Mouse (Mus musculus): ENCODE measurements around the gene Vwa1. TPM values are rescaled to one million over a fixed set of nuclear protein-coding genes. Genes with fewer than 3 reads are reported as not detected.

The Vwa1 gene
- total and polyA plus RNA-seq, 3 experiments: 0.13 to 1.8 (median 0.15) TPM

DNA sequence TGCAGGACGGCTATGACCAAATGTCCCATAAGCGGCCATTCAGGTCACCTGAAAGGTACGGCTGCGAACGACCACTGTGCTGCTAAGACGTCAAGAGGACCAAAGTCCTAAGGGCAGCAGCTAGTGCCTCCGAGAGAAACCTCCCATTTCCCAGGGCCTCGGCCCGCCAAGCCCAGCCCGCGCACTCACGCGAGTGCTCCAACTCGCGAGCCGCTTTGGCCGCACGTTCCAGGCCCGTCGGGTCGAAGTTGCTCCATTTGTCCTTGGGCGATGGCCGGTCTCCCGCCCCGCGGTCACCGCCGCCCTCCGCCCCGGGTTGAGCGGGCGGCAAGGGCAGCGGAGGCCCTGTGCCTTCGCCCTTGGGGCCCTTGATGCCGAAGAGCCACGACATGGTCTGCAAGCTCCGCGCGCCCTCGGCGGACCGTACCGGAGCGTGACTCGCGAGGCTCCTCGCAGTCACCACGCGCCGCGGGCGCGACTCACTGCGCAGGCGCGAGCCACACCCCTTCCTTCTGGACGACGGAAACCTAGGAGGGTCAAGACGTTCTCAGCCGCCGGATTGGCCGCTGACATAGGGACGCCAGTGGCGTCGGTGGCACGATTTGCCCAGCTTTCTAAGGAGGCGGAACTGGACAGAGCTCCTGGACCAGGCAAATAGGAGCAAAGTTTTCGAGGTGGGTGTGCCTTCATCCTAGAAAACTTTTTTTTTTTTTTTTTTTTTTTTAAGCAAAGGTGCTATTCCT is 13.7 kb downstream of the Vwa1 start, which contains the start of gene Atad3a:
Atad3a (minus strand) TSS at position 481 of the 743 bp plus-strand sequence.
- Histone ChIP-seq H3K9me3 (replicated peaks; ENCODE audit: low read length) (no peaks in the 10 kb centered on the region), H3K4me3 (replicated peaks in 1 of 3; ENCODE audit: low read depth in 2 of 3, low read length in 2 of 3, poor library complexity in 1 of 3) (peak within 1 kb of the TSS; percentile 62 to 98 (median 84)), H3K36me3 (replicated peaks in 1 of 2; ENCODE audit: control insufficient read depth in 1 of 2, insufficient read depth in 1 of 2, low read length in 1 of 2) (peaks cover 22 to 36% of the 10 kb centered on the region in 2 experiments), H3K27me3 (replicated peaks) (no peaks in the 10 kb centered on the region), H3K79me2 (replicated peaks; ENCODE audit: control insufficient read depth, extremely low read depth, insufficient read depth, poor library complexity, severe bottlenecking) (peaks cover 41% of the 10 kb centered on the region), H3K4me1 (ENCODE audit: control insufficient read depth in 1 of 2, insufficient read depth in 2 of 2) (peaks cover 14 to 24% of the 10 kb centered on the region in 2 experiments), H3K4me2 (ENCODE audit: insufficient read depth, low read depth, poor library complexity, severe bottlenecking) (peak within 1 kb of the TSS; percentile 79), H3K27ac (ENCODE audit: insufficient read depth, low read depth) (peak within 1 kb of the TSS; percentile 30; the same call in 1 of the 2 replicates), H3K9ac (ENCODE audit: insufficient read depth, low read depth) (peak within 1 kb of the TSS; percentile 84)
- dilution Hi-C loops (cut with MboI; ENCODE audit: extremely low pct_ligation_motif_present, extremely low pct_unique_long_range_greater_than_20kb, low sequenced_read_pairs) (no loop called here), in situ Hi-C loops (cut with MboI; ENCODE audit: low pct_ligation_motif_present, low pct_unique_long_range_greater_than_20kb, low sequenced_read_pairs) (no loop called here)
- TF ChIP-seq ZNF384 (IDR thresholded peaks at IDR 0.05; ENCODE audit: low read depth, low read length) (peak; percentile 95), TBP (conservative IDR thresholded peaks at IDR 0.05; ENCODE audit: low read depth, low read length) (peak; percentile 59; the same call in 1 of the 2 replicates), EP300 (IDR thresholded peaks at IDR 0.05; ENCODE audit: low read length) (no peak), UBTF (IDR thresholded peaks at IDR 0.05; ENCODE audit: low read depth, low read length) (peak; percentile 36; the same call in 1 of the 2 replicates), POLR2A (IDR thresholded peaks at IDR 0.05; ENCODE audit: low read depth, low read length) (peak; percentile 88), NELFE (IDR thresholded peaks at IDR 0.05; ENCODE audit: low read depth, low read length) (peak; percentile 94), NRF1 (IDR thresholded peaks at IDR 0.05; ENCODE audit: low read depth, low read length) (peak; percentile 96), POLR2AphosphoS2 (IDR thresholded peaks at IDR 0.05; ENCODE audit: low read depth, low read length) (peak; percentile 37; the same call in 1 of the 2 replicates), SMC3 (IDR thresholded peaks at IDR 0.05; ENCODE audit: low read depth, low read length) (no peak), MYC (IDR thresholded peaks at IDR 0.05; ENCODE audit: low read depth, low read length) (peak; percentile 90), ELF1 (IDR thresholded peaks at IDR 0.05; ENCODE audit: low read depth, low read length) (peak; percentile 85), JUND (conservative IDR thresholded peaks at IDR 0.05; ENCODE audit: low read depth, low read length) (no peak), MAZ (IDR thresholded peaks at IDR 0.05; ENCODE audit: low read depth, low read length) (no peak), KAT2A (IDR thresholded peaks at IDR 0.05; ENCODE audit: insufficient replicate concordance, low read length) (peak; percentile 81; the same call in 1 of the 2 replicates), MXI1 (IDR thresholded peaks at IDR 0.05; ENCODE audit: low read depth, low read length) (peak; percentile 98), USF2 (conservative IDR thresholded peaks at IDR 0.05; ENCODE audit: low read depth, low read length) (no peak), USF1 (IDR thresholded peaks at IDR 0.05; ENCODE audit: low read depth, low read length) (no peak), SIN3A (IDR thresholded peaks at IDR 0.05; ENCODE audit: low read length) (0 out of 2 replicates have a peak, but pooled peaks have one; percentile 45), TCF12 (IDR thresholded peaks at IDR 0.05; ENCODE audit: low read depth, low read length) (peak; percentile 74), MAFK (IDR thresholded peaks at IDR 0.05; ENCODE audit: insufficient replicate concordance, low read length) (no peak), RCOR1 (conservative IDR thresholded peaks at IDR 0.05; ENCODE audit: low read depth, low read length) (no peak), ZMIZ1 (IDR thresholded peaks at IDR 0.05; ENCODE audit: low read depth, low read length) (peak; percentile 75), ZC3H11A (IDR thresholded peaks at IDR 0.05; ENCODE audit: low read depth, low read length) (no peak), HCFC1 (IDR thresholded peaks at IDR 0.05; ENCODE audit: low read depth, low read length) (peak; percentile 86), CHD2 (IDR thresholded peaks at IDR 0.05; ENCODE audit: low read length) (peak; percentile 13; the same call in 1 of the 2 replicates), MAX (IDR thresholded peaks at IDR 0.05; ENCODE audit: low read length) (peak; percentile 96), IRF4 (IDR thresholded peaks at IDR 0.05; ENCODE audit: low read depth, low read length) (no peak), MEF2A (IDR thresholded peaks at IDR 0.05; ENCODE audit: borderline replicate concordance, low read depth, low read length) (peak; percentile 69)
- DNase-seq (ENCODE audit: extremely low read depth): peak; percentile 96

Data from CH12.LX (cell line).